Mouse (Mus musculus) 416B (cell line): Measurements from ENCODE around the gene Hdac9.

ENCODE experiments used
- DNase-seq: peaks from one replicate; pipeline ENCODE4 v3.0.0; 2011; ENCODE audit warnings: low read depth

The Hdac9 gene

GRCm38 (mm10) chr12:34594167-34594793 lies 322.6 kb downstream of the Hdac9 start:
- no peak for DNase-seq

- DNase-seq = no peak
These were observed 329.7 kb downstream of the Hdac9 start for GRCm38 (mm10) chr12:34587171-34587570.

DNA sequence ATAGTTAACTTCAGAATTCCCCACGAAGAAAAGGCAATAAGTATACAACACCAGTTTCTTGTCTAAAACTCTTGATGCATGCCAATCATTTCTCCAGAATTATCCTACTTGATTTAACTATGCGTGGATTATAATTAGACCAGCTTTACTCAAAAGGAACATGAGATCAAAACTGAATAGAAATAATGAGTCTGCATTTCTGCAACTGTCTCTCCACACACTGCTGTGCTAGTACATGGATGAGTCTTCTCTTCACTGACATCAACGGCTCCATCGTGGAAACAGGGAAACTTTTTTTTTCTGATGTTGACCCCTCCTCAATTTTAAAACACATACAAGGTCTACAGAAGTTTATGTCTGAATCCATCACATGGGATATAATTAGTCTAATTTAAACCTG lies 334.4 kb downstream of the Hdac9 start:
- DNase-seq = no peak

GRCm38 (mm10) chr12:34579220-34579619 lies 337.7 kb downstream of the Hdac9 start:
- no peak for DNase-seq

GRCm38 (mm10) chr12:34571069-34571468 lies 345.8 kb downstream of the Hdac9 start:
- no peak for DNase-seq

DNA sequence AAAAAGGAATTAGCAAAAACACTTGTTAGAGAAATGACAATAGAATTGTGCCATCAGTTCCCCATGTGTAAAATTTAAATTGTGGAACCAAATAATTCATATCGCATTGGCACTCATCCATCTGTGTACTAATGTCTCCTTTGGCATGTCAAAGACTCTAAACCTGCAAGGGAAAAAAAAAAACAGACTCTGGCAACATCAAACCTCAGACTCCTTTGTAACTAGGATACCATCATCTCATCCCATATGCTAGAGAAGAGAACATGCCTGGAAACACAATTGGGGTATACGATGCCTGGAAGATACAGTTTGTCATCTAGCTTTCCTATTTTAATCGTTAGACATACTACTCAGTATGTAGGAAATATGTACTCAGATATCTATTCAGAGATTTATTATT lies 347.4 kb downstream of the Hdac9 start:
- DNase-seq = no peak

DNA sequence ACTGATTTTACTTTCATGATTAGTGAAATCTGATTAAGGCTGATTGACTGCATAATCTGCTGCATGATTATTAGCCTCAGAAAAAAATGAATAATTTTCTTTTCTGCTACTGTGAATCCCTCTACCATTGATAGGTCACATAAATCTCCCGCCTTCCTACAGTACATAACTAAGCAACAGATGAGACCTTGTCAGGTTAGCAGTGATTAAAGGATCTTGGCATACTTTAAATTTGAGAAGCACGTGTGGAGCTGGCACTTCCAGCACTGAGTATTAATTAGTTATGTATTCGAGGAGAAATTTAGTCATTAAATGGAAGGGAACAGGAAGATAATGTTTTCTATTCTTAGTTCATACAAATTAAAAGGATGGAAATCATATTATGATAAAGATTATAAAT lies 347.8 kb downstream of the Hdac9 start:
- DNase-seq = no peak

GRCm38 (mm10) chr12:34562331-34562730 lies 354.6 kb downstream of the Hdac9 start:
- DNase-seq = no peak

GRCm38 (mm10) chr12:34559001-34559400 lies 357.9 kb downstream of the Hdac9 start:
- peak; percentile 71 for DNase-seq

DNA sequence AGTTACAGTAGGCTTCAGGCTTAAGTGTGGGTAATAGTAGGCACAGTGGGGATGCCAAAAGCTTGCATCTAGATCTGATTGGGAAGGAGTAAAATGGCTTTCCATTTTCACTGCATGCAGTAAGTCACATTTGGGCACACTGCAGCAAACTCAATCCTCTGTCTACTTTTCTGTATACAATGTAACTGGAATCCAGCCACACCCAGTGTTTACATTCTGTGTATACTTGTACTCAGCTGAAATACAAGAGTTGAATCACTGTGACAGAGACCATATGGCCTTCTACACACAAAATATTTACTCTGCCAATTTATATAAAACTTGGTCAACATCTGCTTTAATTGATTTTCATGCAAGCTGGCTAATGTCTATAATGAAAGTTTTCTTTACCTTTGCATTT lies 362.1 kb downstream of the Hdac9 start:
- no peak for DNase-seq

- no peak for DNase-seq
These were observed 366.6 kb downstream of the Hdac9 start for GRCm38 (mm10) chr12:34550268-34550667.

DNA sequence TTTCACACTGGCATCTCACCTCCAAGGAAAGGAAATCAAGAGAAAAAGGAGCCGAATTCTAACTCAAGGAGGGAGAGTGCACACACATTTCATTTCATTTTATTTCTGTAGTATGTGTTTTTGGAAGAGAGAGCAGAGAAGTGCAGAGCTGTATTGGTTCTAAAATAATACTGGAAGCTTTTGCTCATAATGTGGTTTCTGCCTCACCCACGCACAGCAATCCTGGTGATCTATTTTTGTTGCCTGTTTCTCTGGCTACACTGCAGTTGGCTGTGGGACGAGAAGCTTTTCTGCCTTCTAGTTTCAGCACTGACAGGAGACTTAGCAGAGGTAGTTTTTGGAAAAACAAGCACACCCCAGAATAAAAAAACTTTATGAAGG lies 387.7 kb downstream of the Hdac9 start:
- peak; percentile 32 for DNase-seq

DNA sequence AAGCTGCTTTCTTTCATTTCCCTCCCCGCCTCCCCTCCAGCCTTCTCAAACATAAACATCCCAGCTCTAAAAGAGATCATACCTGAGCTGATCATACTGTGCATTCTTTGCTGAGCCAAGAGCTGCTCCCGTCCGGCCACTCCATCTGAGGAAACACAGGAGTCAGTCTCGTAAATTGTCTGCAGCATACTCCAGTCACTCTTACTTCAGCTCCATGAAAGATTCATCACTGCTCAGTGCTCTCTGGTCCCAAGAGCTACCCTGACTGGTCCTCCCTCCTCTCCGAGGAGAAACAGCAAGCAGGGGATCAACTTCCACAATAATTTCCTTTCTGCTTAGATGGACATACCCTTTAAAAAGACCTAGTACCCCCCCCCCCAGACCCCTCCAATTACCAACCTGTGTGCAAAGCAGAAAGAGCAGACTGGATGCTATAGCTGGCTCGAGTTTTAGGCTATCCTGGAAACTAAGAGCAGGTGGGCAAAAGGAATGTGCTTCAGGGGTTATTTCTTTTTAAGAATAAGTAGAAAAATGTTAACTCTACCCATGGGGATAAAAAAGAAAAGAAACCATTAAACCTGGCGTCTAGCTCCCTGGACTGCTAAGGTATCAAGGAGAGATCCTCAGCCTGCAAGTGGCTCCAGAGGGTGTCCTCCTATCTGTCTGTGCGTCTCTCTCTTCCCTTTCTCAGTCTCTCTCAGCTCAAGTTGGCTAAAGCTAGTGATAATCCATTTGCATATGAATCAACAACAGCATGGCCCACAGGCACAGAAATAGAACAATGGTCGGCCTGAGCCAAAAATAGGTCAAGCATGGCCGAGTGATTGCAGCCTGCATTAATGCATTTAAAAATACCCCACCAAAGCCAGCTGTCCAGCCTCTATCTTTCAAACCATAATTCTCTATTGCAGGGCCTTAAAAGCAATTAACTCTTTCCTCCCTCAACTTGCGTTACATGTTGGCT lies 388.4 kb downstream of the Hdac9 start:
- DNase-seq = no peak

GRCm38 (mm10) chr12:34527761-34528160 lies 389.1 kb downstream of the Hdac9 start:
- DNase-seq = no peak

DNA sequence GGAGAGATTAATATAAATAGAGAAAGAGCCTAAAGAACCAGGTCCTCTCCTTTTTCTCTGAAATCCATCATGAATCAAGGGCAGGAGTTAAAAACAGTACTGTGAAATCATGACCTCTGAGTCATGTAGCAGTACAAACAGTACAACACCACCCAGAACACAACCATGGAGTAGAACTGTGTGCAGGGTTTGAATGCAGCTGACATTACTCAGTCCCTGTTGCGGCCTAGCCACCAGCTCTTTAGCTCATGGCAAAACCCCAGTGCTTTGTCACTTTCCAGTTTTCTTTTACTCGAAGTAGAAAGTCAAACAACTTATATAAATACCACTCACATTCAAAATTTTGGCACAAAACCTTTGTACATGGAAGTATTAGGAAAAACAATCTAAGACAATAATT lies 395.4 kb downstream of the Hdac9 start:
- DNase-seq = no peak

- DNase-seq = peak; percentile 33
These were observed 399.9 kb downstream of the Hdac9 start for GRCm38 (mm10) chr12:34516769-34517562.

- no peak for DNase-seq
These were observed 410.6 kb downstream of the Hdac9 start for GRCm38 (mm10) chr12:34506345-34506744.

- peak; percentile 49 for DNase-seq
These were observed 417.9 kb downstream of the Hdac9 start for GRCm38 (mm10) chr12:34498751-34499626.

- DNase-seq = no peak
These were observed 418.6 kb downstream of the Hdac9 start for GRCm38 (mm10) chr12:34498331-34498730.

DNA sequence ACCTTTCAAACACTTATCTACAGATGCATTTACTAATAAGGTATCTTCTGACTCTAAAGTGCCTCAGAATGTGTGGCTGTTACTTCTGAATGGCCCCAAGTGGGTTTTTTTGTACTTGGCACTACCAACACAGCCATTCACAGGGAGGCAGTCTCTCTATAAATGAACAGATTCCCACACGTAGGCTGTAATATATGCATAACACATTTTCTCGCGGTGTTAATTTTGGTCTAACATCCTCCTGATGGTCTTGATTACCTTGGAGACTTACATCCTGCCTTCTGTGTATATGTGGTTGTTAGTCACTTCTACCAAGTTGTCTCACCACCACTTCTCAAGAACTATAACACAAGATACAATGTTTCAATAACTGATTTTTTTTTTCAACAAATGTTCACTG lies 419.2 kb downstream of the Hdac9 start:
- peak; percentile 25 for DNase-seq

- no peak for DNase-seq
These were observed 421.0 kb downstream of the Hdac9 start for GRCm38 (mm10) chr12:34495940-34496339.

DNA sequence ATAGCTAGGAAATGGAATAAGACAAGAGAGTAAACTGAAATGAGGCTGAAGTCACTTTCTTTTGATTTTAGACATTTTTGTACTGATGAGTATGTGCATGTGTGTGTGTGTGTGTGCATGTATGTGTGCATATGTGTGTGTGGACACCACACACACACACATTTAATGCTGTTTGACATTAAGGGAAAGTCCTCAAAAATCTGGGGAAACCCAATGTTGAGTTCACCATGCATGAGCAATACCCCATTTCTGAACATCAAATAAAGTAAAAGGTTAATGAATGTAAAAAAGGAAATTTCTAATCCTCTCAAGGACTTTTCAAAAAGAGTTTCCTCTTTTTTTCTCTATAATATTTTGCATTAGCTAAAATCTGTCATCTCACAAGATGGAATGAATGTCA lies 427.3 kb downstream of the Hdac9 start:
- no peak for DNase-seq
